Mouse (Mus musculus) 416B (cell line): ENCODE measurements around the gene Postn.
A peak's percentile ranks its signal among the peaks of the same experiment; 100 is the strongest.

Source experiments
- DNase-seq: peaks from one replicate; pipeline ENCODE4 v3.0.0; 2011; ENCODE audit warnings: low read depth

The Postn gene

DNA sequence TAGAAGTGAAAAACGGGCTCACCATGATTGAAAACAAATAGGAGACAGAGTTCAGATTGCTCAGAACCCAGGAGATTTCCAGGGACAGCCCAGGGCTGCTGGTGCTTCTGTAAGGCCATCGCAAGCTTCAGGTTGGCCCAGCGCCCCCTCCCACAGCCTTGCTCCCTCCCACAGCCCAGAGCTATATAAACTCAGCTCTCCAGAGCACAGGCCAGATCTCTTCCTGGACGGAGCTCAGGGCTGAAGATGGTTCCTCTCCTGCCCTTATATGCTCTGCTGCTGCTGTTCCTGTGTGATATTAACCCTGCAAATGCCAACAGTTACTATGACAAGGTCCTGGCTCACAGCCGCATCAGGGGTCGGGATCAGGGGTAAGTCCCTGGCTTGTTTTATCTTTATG, at the start of gene Postn:
Gene Postn (plus strand): TSS at position 213 of the 400 bp plus-strand sequence.
- DNase-seq, result no peak

DNA sequence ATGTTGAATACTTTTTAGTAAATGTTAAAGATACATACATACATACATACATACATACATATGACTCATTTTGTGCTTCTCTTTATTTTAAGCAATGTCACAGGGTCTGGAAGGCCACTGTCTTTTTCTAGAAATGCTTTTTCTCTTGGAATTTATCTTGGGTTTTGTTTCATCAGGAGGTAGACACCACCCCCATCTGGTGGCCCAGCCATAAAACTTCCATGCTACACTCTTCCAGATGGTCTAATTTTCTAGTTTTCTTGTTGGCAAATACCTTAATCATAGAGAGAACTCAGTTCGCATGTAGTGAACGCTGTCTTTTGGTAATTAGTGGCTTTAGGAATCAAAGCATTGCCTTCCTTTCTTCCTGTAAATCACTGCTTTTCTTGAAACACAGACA, 46.9 kb upstream of the Postn start:
- no peak for DNase-seq

DNA sequence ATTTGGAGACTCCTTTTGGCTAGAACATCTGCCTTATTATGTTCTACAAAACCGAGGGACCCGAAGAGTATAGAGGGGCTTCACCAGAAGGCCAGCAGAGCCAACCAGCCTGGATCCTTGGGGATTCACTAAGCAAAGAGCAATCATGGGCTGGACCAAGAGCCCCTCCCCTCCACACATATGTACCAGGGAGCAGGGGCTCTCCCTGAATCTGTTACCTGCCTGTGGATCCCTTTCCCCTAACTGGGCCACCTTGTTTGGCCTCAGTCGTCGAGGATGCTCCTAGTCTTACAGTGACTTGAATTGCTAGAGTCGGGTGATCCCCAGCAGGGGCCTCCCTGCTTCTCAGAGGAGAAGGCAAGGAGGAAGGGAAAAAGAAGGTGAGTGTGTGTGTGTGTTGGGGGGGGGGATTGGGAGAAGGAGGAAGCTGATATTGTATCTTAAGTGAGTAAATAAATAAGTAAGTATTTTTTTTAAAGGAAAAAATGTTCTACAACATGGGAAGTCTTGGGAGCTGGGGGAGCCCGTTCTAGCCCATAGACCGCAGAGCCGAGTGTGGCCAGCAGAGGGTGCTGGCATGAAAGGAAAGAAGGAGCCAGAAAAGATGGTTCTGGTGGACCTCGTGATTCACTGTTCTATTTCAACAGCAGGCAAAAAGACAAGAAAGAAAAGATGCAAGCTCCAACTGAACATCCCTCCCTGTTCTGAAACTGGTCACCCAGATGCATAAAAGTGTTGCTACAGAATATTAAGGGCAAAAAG, 7.8 kb upstream of the Postn start:
- peak; percentile 42 for DNase-seq

DNA sequence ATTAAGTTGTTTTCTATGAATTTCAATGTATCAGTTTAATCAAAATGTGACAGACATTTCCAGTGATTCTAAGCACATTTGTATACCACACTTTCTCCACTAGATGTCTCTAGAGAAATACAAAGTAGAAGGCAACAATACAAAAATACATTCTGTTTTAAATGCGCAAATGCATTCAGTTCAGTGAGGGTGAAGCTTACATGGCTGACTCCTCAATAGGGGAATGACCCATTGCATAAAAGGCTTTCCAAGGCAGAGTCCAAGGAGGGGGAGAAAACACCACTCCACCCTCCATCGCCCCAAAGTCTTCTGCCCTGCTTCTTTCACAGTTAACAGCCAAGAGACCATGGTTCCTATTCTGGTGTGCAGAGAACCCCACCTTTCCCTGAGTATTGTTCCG, 3.3 kb upstream of the Postn start:
- peak; percentile 37 for DNase-seq

DNA sequence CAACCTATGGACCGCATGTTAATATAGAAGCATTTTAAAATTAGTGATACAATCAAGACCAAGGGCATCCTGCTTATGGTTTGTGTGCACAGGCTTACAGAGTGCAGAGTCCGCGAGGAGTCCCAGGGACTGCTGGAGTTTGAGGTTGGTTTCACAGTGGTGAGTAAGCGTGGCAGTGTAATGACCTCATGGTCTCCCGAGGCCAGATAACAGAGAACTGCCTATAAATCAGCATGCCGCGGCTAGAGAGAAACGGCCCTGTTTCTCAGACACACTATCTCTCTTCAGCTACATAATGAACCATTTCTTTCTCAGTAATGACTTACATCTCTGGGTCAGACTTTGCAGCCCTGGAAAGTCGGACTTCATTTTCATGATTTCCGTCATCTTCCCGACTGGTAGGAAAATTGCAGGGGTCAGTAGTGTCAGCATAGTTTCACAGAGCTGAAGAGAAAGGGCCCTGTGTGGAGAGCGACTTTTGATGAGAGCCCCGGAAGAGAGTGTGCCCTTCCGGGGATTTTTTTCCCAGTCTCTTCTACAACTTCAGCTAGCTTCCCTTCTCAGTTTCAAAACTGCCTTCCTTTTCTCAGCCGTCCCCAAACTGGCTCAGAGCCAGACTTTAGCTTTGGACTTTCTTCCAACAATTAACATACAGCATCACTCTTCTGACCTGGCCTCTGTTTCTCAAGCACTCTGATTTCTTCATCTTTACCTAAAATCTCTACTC, 2.3 kb upstream of the Postn start:
- DNase-seq, result peak; percentile 9

DNA sequence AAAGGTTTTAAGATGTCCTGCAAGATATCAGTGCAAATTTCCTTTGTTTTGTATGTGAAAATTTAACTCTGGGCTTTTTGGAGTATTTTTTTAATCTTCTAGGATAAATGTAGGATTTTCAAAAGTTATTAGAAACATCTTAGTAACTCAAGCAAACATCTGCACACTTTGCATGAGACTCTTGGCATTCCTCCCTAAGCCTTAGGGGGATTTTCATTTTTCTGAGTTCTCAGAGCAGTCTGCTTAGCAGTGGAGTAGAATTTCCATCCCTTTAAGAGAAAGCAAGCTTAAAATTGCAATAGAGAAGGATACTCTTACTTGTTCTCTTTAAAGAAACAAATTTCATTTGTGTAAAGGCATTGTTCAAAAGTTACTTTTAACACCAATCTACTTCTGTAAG, 747 bp downstream of the Postn start:
- no peak for DNase-seq

DNA sequence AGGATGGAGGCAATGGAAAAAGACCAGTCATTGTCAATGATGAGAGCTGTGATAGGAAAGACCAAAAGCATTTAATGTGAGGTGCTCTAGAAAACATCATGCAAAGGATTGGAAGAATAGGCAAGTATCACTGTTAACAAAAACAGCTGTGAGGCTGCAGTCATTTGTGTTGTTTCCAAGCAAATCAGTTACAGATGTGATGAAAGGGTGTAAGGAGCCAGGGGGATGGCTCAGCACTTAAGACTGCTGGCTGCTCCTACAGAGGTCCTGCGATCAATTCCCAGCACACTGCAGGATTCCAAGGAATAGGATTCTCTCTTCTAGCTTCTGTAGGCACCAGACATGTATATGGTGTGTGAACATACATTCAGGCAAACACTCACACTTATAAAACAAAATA, 10.1 kb downstream of the Postn start:
- DNase-seq, result no peak

DNA sequence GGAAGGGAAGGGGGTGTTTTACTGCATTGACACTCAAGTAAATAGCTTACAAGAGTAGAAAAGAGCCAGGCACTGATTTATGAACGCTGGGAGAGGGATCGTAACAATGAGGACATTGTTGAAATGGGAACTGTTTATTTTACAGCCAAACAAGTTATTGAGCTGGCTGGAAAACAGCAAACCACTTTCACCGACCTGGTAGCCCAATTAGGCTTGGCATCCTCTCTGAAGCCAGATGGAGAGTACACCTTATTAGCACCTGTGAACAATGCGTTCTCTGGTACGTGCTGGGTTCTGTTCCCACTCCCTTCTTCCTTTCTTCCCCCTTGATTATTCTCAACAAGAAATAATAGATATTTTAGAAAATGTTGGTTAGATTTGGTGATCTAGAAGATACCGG, 11.7 kb downstream of the Postn start:
- DNase-seq, result no peak

DNA sequence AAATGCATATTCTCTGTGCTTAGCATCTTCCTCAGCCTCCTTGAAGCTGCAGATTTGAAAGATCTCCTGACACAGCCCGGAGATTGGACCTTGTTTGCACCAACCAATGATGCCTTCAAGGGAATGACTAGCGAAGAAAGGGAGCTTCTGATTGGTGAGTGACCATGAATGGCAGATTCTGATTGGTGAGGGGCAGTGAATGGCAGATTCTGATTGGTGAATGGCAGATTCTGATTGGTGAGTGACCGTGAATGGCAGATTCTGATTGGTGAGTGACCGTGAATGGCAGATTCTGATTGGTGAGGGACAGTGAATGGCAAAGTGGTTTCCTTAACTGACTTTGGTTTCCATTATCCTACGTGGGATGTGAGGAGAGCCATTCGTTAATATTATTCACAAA, 15.1 kb downstream of the Postn start:
- DNase-seq, result no peak

DNA sequence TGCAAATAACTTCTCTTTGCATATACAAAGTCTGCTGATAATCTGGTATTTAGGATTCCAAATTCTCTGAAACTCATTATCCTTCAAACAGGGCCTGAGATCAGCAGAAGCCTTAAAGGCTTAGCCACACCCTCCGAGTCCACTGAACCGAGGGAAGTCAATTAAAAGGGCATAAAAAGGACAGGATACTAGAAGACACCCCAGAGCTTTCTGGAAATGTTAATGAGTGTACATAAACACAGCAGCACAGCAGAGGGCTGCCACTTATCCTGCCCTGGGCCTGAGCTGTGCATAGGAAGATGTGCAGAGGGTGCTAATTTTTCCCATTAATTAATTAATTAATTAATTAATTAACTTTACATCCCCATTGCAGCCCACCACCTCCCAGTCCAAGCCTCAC, 16.7 kb downstream of the Postn start:
- no peak for DNase-seq

DNA sequence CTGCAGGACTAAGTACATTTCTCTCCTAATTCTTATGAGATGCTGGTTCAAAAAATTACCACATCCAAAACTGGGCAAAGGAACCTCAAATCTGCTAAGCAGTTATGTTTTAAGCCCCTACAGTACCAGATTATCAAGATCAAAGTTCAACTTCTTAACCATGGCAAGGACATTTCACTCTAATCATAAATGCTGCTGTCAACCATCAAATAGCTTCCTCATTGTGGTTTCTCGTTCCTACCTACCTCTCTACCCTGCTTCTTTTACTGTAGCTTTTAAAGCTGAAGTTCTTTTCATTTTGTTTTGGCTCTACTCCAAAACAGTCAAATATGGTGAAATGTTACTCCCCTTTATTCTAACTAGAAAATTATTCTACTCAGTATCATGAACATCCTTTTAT, 17.2 kb downstream of the Postn start:
- no peak for DNase-seq

DNA sequence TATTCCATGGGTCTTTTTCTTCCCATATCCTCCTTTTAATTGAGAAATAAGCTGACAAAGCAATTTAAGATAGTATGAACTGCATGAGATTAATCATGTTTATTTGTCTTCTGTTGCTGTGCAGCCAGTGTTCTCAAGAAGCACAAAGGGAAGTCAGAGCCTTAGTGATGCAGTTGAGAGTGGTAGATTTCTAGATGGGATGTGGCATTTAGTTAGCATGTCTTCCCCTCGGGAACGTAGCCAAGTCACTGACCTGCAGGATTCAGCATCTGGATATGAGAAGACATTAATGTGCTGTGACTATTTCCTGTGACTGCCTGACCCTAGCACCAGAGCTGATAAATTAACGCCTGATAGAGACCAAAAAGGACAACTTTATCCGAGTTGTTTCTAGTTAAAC, 19.1 kb downstream of the Postn start:
- no peak for DNase-seq

DNA sequence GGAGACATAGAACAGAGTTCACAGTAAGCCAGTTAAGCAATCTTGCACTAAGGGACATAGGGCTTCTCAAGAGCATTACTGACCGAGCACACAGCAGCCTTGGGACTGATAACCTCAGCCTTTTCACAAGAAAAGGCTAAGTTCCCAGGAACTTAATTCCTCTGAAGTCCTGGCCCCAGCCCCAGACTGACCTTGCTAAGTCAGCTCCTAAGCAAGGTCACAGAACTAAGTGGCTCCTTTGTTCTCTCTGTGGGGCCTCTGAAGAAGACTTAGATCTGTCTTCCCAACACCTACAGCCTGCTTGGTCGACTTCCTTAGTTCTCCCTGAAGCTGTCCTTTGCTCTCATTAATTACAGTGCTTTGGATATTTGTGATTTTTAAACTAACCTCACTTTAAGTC, 38.4 kb downstream of the Postn start:
- no peak for DNase-seq

DNA sequence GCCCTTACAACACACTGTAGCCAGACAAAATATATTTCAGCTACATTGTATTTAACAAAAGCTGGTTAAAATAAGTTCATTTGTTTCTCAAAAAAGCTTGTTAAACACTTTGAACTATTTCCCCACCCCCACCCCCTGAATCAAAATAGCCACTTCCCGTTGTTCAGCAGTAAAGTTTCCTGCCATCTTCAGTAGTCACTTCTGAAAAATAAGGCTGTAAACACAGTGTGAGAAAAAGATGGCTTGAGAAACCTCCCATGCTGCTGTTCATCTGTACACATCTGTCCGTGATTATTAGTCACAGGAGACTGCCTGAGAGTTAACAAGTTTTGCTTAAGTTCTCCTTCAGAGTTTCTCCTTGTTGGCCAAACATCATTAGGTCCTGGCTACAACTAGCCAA, 39.0 kb downstream of the Postn start:
- no peak for DNase-seq

DNA sequence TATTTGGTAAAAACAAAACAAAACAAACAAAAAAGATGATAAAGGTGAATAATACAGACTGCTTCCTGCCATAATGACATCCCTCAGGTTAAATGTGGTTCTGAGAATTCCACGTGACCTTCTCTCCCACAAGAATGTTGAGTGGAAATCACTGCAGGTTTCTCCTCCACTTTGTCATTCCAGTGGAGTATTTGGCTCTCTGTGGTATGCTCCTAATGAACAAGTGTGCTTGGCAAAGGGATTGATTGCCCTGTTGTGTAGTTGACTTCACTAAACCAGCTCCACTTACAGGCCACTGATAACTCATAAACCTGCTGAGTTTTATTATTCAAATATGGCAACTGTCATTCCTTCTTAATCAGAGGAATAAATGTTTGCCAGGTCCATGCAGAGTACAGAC, 39.7 kb downstream of the Postn start:
- no peak for DNase-seq

DNA sequence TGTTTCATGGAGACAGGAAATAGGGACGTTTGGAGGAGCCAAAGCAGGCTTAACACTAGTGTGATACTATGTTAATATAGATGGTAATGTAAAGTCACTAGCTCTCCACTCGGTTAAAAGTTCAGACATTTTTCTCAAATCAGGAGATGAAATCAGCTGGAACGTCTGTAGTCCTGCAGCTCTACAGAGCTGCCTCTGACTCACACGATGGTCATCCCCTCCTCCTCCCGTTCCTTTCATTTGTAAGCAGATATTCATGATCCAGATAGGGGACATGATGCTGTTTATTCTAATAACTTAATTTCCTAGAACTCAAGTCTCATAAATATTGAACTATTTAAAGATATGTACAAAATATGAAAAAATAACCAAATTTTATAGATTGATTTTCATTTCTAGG, 40.8 kb downstream of the Postn start:
- no peak for DNase-seq

DNA sequence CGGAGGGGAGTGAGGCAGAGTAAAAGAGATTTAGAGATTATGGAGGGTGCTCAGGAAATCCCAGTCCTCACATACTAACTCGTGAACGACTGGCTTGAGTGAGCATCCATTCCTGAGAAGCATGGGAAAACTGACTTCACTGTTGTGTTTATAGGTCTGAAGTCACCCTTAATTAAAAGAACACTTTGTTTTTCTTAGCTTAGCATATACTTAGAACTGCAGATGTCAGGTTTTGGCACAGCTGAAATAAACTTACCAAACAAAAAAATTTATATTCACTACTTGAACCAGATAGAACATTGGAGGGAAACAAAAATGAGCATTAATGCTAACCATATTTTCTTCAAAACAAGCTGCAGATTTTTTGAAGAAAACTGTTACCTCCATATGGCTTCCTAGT, 42.9 kb downstream of the Postn start:
- DNase-seq, result no peak

DNA sequence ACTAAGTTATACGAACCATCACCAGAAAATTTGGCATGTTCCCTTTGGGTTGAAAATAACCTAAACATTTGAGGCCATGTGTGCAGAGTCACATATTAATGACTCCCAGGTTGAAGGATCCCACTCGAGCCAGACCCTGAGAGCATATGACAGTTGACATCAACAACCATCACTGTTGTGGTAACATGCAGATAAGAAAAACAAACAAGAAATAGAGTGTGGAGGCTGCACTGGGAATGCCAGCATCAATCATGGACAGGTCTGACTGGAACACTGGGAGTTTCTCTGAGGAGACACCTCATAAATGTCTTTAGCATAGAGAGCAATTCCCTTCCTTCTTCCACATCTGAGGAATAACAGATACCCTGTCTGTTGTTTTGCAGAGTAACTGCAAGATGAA, 45.7 kb downstream of the Postn start:
- no peak for DNase-seq

DNA sequence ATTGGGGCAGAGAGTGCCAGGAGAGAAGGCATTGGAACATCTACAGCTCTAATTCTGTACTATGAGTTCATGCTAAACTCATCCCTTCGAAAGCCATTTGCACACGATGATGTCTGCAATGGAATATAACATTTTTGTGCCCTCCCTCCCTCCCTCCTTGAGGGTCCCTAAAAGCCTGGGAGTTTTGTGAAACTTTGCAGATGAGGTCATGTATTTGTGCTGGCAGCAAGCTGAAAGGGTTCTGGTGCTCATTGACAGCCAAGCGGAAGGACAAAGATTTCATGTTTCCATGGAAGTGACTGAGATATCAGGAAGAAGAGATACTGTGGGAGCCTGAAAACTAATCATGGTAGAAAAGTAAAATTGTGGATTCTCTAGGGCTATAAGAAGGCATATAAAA, 50.1 kb downstream of the Postn start:
- no peak for DNase-seq

DNA sequence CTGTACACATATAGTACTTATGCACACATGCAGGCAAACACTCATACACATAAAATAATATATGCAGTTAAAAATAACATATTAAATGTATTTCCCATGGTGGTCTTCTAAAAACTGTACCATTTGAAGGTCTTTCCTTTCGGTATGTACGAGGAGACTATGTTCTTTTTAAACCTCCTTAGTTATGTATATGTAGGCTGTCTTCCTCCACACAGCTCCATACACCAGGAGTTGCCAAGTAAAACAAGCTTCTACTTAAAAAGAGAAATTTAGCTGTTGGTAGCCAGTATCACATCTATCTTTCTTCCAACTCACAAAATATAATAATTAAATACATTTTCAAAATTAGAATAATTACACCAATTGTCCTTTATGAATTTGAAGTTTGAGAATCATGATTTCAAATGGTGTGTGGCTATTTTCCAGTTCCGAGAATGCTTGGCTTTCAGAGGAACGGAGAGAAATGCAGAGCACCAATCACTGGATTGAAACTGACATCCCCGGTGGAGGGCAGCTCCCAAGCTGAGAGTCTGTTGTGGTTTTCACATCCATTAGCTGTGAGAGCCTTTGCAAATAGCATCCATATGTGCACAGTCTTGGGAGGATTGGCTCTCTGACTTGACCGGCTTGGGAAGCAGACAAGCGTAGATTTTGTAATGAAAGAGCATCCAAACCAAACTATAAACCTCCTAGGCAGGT, 52.1 kb downstream of the Postn start:
- no peak for DNase-seq

DNA sequence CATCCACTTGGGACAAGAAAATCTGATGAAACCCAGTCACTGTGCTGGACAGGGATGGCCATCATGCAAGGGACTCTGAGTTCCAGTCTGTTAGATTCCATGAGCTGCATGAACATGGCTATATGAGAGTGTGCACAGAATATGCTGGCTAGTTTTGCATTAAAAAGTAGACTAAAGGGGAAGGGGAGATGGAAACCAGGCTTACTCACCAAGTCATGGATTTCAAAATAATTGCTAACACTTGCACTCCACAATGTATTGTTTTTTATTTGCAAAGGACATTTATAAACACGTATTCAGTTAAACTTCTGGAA, 52.6 kb downstream of the Postn start:
- DNase-seq, result no peak

DNA sequence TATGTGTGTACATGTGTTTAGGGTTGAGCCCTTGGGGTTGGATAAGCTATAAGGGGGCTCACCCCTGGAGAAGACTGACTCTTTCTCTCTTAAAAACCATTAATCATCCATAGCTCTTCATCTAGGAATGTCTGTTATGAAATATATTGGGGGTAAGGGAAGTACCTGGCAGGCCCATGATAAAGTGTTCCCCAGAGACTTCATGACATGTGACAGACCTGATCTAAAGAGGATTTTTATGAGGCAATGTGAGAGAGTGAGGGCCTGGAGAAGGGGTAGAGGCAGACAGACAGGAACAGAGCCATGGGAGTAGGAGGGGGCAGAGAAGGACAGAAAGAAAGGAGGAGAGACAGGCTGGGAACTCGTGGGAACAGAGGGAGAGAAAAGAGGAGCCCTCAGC, 53.5 kb downstream of the Postn start:
- no peak for DNase-seq

DNA sequence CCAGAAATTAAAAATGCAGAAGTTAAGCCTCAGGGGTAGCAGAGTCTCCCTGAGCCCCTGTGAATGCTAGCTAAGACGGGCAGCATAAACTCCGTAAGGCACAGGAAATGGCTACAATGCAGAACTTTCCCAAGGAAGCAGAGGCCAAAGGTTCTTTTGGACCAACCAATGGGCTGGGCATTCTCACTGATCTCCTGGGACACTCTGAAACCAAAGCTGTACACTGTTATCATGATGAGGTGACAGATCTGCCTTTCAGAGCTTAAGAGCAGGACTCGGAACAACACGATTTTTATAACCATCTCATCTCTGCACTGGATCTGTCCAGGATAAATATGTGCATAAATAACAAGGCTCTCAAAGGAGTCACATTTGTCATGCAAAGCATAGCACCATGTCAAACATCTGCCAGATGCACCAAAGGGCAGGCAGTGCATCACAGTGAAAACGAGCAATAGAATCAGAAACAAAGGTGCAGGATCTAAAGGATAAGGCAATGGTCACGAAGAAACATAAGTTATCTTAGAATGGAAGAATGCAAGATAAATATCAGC, 57.0 kb downstream of the Postn start:
- DNase-seq, result no peak
